Mouse (Mus musculus): ENCODE results near the gene Rps13.

The Rps13 gene

DNA sequence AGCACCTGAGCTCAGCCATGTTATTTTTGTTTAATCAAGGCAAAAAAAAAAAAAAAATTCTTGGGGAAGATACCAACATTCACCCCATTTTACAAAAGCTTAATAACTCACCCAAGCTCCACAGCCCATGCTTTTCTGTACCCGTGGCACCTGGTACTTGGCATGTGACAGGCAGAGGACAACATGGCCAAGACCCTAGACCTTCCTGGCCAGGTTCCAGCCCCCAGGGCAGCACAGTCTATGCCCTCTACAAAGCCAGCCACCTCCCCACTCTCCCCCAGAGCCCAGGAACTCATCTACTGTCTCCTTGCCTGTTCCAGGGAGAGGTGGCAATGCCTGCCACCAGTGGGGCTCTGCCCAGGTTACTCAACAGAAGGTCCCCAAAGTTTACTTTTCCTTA, 43.4 kb downstream of the Rps13 start:
- DNase-seq (ENCODE audit: low spot score), result no peak

DNA sequence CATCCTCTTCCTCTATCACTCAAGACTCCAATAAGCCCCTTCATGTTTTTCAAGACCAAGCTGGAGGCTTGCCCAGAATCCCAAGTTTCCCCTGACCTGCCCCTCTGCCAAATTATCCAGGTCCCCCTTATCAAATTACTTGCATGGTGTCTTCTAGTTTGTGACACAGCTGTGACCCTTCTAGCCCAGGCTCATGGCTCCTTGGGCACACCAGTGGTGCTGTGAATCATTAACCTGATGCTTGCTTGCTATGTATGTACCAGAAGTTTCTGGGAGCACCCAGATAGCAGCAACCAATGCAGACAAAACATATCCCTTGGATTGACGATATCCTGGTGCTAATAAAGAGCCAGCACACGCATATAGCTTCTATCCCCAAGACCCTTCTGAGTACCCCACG, 45.0 kb downstream of the Rps13 start:
- DNase-seq (ENCODE audit: low spot score), result no peak

DNA sequence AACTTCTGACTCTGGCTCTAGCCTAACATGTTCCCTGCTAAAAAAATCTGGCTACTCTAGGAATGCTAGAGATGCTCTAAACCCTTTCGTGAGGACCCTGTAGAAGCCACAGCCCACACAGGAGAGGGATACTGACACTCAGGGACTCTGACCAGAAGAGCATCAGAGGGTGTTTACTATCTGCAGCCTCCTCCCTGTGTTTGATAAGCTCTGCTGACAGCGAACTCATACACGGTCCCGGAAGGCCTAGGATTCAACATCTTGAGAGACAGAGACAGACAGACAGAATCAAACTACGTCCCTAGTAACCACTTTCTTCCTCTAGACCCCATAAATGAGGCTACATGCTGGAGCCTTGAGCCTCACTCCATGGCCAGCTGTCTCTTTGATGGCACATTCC, 46.0 kb downstream of the Rps13 start:
- no peak for DNase-seq (ENCODE audit: low spot score)

DNA sequence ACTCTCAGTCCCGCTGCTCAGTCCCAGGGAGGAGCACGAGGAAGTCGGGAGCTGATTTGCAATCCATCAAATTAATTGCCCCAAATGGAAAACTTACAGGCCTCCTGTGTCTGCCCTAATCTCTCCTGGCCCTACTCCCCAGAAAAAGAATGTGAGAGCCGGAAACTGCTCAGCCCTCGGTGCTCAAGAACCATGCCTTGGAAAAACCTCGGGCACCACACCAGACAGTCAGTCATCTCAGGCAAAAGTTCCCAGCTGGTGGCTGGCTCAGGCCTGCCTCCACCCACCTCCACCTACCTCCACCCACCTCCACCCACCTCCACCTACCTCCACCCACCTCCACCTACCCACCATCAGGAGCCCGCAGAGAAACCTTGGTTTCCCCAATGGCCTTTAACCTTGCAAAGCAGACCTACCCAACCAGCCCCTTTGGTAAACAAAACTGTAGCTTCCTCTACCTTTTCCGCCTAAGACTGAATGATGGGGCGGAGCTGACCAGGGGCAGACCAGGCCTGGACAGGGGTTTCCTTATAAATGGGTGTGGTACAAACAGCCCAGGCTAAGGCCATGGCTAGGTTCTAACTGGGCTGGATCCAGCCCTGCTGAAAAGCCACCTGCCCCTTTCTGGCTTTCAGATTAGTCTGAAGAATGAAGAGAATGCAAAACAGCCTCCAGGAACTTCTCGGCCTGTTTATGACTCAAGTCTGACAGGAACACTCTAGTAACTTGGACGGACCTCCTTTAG, 47.2 kb downstream of the Rps13 start:
- no peak for DNase-seq (ENCODE audit: low spot score)

DNA sequence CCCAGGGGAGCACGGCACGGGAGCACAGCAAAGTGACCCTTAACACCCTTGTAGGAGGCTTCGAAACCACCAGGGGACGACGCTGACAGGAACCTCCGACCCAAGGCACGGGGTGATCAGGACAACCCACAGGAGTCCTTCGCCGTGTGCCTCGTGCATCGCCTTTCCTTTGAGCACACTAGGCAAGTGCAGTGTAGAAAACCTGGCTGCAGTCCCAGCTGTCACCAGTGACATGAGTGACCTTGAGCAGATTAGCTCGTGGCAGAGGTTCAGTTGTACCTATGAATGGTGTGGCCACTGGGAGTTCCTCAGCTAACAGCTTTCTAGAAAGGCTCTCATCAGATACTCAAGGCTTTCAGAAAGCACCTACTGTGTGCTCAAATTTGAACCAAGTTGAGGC, 47.8 kb downstream of the Rps13 start:
- no peak for DNase-seq (ENCODE audit: low spot score)

DNA sequence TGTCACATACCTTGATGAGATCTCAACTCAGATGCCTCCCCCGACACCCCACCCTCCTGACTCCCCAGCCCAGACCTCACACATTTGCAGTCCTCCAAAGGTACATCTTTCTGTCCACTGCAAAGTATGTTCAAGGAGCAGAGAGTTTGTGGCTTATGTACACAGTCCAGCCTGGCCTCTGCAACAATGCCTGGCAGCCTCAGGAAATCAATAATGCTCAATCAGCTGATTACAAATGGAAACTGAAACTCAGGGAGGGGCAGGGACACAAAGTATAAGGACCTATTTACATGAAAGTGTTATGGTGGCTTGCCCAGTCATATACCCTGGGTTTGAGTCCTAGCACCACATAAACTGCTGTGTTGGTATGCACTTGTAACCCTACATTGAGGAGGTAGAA, 48.8 kb downstream of the Rps13 start:
- DNase-seq (ENCODE audit: low spot score), result no peak

DNA sequence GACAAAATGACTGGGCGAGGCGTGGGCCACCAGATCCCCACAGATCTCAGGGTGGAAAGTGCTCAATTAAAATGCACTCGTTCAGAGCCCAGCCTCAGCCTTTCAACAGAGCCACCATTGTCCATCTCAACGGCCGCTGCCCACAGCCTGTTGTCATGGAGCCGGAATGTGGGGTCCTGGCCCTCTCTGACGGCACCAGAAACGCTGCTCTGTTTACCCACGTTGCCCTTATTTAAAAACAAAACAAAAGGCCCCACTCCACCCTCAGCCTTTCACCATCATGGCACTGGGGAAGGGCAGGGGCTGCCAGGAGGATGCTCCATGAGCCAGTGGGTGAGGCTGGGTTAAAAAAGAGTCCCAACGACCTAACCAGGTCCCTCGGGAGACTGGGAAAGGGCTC, 51.2 kb downstream of the Rps13 start:
- DNase-seq (ENCODE audit: low spot score), result no peak
